Mouse (Mus musculus) forebrain, embryonic 12.5 days (tissue): ENCODE results near the gene Hbb-y. TPM values are rescaled to one million over a fixed set of nuclear protein-coding genes. Genes with fewer than 3 reads are reported as not detected.
A peak's percentile ranks its signal among the peaks of the same experiment; 100 is the strongest.

ENCODE experiments used
- ATAC-seq: fragments of 200-750 bp; cut with Nextera tagmentation; 2 replicates; pipeline ENCODE4 v1.8.0; 2017; ENCODE audit warnings: moderate TSS enrichment; ENCODE audit not compliant: low FRiP score
- H3K27ac ChIP-seq: fragments of 300-500 bp; sonication (generic); 2 replicates; pipeline ENCODE4 v1.5.1; 2016; ENCODE audit warnings: mild to moderate bottlenecking
- H3K27me3 ChIP-seq: fragments of 300-500 bp; sonication (generic); 2 replicates; pipeline ENCODE4 v1.6.1; 2016; ENCODE audit warnings: mild to moderate bottlenecking
- H3K36me3 ChIP-seq: fragments of 300-500 bp; sonication (generic); replicated peaks from 2 replicates; pipeline ENCODE4 v1.6.1; 2016; ENCODE audit warnings: mild to moderate bottlenecking
- H3K4me1 ChIP-seq: fragments of 300-500 bp; sonication (generic); 2 replicates; pipeline ENCODE4 v1.6.1; 2016
- H3K4me2 ChIP-seq: fragments of 300-500 bp; sonication (generic); 2 replicates; pipeline ENCODE4 v1.6.1; 2016; ENCODE audit warnings: mild to moderate bottlenecking, moderate library complexity
- H3K4me3 ChIP-seq: fragments of 300-500 bp; sonication (generic); replicated peaks from 2 replicates; pipeline ENCODE4 v1.5.1; 2016; ENCODE audit warnings: mild to moderate bottlenecking
- H3K9ac ChIP-seq: fragments of 300-500 bp; sonication (generic); 2 replicates; pipeline ENCODE4 v1.6.1; 2016; ENCODE audit warnings: mild to moderate bottlenecking
- H3K9me3 ChIP-seq: fragments of 300-500 bp; sonication (generic); 2 replicates; pipeline ENCODE4 v1.6.1; 2016
- WGBS: fragments of 180-500 bp; shearing (Covaris S2); methylation state at CpG from one replicate; pipeline ENCODE4 v1.1.7; 2016; 5-methylcytosine and 5-hydroxymethylcytosine counted together
- polyA plus RNA-seq: library from polyadenylated mRNA; unstranded; fragments of >200 nt; fragmentation: Nextera tagmentation; extraction: Ambion mirVana; gene quantifications from 2 replicates; pipeline ENCODE4 v1.2.1, GENCODE M21; 2016

Gene Hbb-y
- 6,398 and 8,559 TPM in 2 replicates for polyA plus RNA-seq

DNA sequence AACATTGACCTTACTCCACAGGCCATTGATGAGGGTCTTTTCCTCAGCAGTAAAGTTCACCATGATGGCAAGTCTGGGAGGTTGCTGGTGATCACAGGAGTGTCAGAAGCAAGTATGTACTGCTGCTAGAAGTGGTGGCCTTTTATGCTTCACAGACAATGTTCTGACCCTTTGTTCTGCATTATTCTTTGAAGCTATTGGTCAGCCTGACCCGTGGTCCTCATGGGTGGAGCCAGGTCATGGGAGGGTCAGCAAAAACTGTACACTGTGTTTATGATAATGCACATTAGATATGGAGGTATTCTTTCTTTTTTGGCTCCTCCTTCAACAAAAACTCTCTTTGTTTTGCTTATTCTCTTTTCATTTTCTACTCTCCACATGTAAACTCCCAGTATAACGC, at the start of gene Hbb-y:
Hbb-y (minus strand) TSS at position 127 of the 400 bp plus-strand sequence.
- H3K4me2 ChIP-seq, result no peak within 1 kb of the TSS
- no peaks in the 10 kb centered on the region for H3K9me3 ChIP-seq
- H3K27ac ChIP-seq, result no peak within 1 kb of the TSS
- no peak within 1 kb of the TSS for H3K4me3 ChIP-seq
- no peaks in the 10 kb centered on the region for H3K36me3 ChIP-seq
- H3K27me3 ChIP-seq, result no peaks in the 10 kb centered on the region
- no peak within 1 kb of the TSS for H3K9ac ChIP-seq
- WGBS, result 76% methylated on average over 2 of the region's 2 CpGs
- H3K4me1 ChIP-seq, result no peaks in the 10 kb centered on the region
- ATAC-seq, result 0 out of 2 replicates have a peak, but pooled peaks have one; percentile 36

DNA sequence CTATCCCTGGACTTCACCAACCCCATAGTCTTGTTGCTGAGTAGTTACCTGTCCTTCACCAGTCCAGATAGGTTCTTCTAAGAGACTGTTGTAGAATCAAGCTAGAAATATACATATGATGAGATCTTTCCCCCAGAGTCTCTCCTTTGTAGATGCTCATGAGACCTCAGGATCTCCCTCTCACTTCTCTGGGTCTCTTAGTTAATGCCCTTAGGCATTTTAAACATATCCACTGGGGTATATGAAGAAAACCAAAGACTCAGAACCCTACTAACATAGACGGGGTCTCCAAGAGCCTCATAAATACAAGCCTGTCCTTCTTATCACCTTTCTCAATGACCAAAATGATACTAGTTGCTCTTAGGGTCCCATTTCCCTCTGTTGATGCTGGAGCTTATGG, 41.4 kb upstream of the Hbb-y start, which contains the start of gene Olfr64:
Olfr64 (minus strand) TSS at position 101 of the 400 bp plus-strand sequence.
- no peak within 1 kb of the TSS for H3K27ac ChIP-seq
- no peaks in the 10 kb centered on the region for H3K36me3 ChIP-seq
- H3K9me3 ChIP-seq, result no peaks in the 10 kb centered on the region
- H3K9ac ChIP-seq, result no peak within 1 kb of the TSS
- WGBS, result 78% methylated on average over 1 of the region's 1 CpGs
- no peaks in the 10 kb centered on the region for H3K27me3 ChIP-seq
- H3K4me1 ChIP-seq, result no peaks in the 10 kb centered on the region
- H3K4me2 ChIP-seq, result no peak within 1 kb of the TSS
- no peak within 1 kb of the TSS for H3K4me3 ChIP-seq
- no peak for ATAC-seq

DNA sequence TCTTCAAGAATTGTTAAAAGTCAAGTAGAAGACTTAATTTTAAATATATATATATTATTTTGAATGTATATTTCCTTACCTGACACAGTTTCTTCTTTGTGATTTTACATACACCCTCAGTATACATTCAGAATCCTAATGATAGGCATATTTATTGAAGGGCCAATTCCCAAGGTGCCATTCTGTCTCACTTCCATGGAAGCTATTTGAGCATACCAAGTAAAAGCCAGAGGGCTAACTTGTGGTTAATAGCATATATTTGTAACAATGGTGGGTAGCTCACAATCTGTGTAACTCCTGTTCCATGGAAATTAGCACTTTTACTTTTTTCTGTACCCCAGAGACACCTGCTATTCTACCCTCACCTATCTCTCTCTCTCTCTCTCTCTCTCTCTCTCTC, 33.1 kb upstream of the Hbb-y start, which contains the start of gene Olfr66:
Olfr66 (minus strand) TSS at position 101 of the 400 bp plus-strand sequence.
- H3K9ac ChIP-seq, result no peak within 1 kb of the TSS

DNA sequence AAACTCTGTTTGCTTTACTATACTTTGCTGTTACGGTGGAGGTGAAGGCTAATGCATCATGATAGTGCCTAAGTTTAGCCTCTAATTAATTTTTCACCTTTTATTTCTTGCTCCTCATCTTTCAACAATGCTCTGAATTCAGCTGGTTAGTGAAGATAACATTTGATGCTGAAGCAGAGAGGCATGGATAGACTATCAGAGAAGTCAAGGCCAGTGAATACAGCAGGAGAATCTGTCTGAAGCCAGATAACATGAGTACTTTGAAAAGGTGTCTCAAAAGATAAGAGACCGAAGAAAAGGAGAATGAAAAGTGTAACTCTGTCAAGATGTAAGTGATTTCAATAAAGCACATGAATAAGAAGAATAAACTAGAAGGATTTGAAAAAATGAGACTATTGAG, 24.1 kb upstream of the Hbb-y start:
- Histone ChIP-seq H3K9me3 (no peaks in the 10 kb centered on the region), H3K36me3 (no peaks in the 10 kb centered on the region), H3K4me1 (no peaks in the 10 kb centered on the region), H3K4me3 (no peak overlapping the region), H3K9ac (no peak overlapping the region), H3K4me2 (no peak overlapping the region), H3K27me3 (no peaks in the 10 kb centered on the region), H3K27ac (no peak overlapping the region)
- no peak for ATAC-seq
- WGBS, result 85% methylated on average over 2 of the region's 2 CpGs

More for the DNA sequence above, 33.1 kb upstream of the Hbb-y start, which contains the start of gene Olfr66:
- H3K4me3 ChIP-seq, result no peak within 1 kb of the TSS
- no peaks in the 10 kb centered on the region for H3K27me3 ChIP-seq
- H3K4me1 ChIP-seq, result no peaks in the 10 kb centered on the region
- no peaks in the 10 kb centered on the region for H3K36me3 ChIP-seq
- H3K27ac ChIP-seq, result no peak within 1 kb of the TSS
- ATAC-seq, result no peak
- no peaks in the 10 kb centered on the region for H3K9me3 ChIP-seq
- no peak within 1 kb of the TSS for H3K4me2 ChIP-seq

DNA sequence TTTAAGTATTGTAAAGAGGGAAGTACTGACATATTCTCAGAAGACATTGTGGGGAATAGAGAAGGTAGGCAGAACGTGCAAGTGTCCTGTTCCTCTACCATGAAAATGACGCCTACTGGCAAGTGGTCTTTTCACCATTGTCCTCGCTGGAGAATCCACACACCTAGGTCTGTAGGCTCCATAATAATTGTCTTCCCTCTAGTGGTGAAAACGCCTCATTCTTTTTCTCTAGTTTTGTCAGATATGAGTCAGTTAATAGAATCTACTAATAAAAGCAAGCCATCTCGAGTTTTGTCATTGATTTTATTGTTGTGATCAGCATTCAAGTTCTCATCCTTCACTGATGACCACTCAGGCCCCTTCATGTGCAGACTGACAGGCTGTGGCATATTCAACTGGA, 21.4 kb upstream of the Hbb-y start:
- Histone ChIP-seq H3K36me3 (no peaks in the 10 kb centered on the region), H3K9me3 (no peaks in the 10 kb centered on the region), H3K4me2 (no peak overlapping the region), H3K9ac (no peak overlapping the region), H3K27me3 (no peaks in the 10 kb centered on the region), H3K4me3 (no peak overlapping the region), H3K27ac (no peak overlapping the region), H3K4me1 (no peaks in the 10 kb centered on the region)
- ATAC-seq, result no peak
- 62% methylated on average over 5 of the region's 5 CpGs for WGBS

DNA sequence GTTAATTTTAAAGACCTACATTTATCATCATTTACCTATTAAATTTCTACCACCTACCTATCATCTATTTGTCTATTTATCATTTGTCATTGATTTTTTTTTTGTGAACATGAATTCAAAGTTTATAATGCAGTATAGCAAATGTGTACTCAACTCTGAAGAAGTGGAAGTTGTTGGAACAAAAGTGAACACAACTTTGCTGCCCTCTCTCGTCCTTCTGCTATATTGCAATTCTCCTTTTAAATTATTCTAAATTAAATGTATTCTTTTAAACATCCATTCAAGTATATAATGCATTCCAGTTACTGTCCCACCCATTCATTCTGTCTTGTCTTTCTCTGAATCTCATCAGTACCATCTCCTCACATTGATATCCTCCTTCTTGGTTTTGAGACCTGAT, 20.0 kb upstream of the Hbb-y start:
- no peak overlapping the region for H3K4me2 ChIP-seq
- no peaks in the 10 kb centered on the region for H3K9me3 ChIP-seq
- no peak overlapping the region for H3K4me3 ChIP-seq
- H3K4me1 ChIP-seq, result no peaks in the 10 kb centered on the region
- H3K36me3 ChIP-seq, result no peaks in the 10 kb centered on the region
- WGBS, result 10% methylated on average over 1 of the region's 1 CpGs
- no peak overlapping the region for H3K27ac ChIP-seq
- ATAC-seq, result no peak; the same call in 1 of the 2 replicates
- H3K27me3 ChIP-seq, result no peaks in the 10 kb centered on the region
- no peak overlapping the region for H3K9ac ChIP-seq

DNA sequence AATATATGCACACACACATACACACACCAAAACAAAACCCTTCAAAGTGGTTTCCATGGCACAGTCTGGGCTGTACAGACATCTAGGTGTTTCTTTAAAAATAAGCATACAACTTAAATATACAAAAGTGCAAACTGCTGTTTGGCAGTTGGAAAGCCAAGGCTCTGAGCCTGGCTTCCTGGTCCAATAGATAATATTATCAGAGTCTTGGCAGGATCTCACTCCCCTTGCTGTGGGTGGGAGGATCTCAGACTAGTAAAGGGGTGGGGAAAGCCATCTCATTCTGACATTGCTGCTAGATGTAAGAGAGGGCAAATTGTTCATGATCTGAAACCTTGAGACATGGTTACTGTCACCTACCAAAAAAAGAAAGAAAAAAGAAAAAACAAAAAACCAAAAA, 17.7 kb upstream of the Hbb-y start:
- ATAC-seq, result no peak
- Histone ChIP-seq H3K9me3 (no peaks in the 10 kb centered on the region), H3K4me1 (no peaks in the 10 kb centered on the region), H3K27ac (no peak overlapping the region), H3K27me3 (no peaks in the 10 kb centered on the region), H3K4me2 (no peak overlapping the region), H3K36me3 (no peaks in the 10 kb centered on the region), H3K9ac (no peak overlapping the region), H3K4me3 (no peak overlapping the region)

DNA sequence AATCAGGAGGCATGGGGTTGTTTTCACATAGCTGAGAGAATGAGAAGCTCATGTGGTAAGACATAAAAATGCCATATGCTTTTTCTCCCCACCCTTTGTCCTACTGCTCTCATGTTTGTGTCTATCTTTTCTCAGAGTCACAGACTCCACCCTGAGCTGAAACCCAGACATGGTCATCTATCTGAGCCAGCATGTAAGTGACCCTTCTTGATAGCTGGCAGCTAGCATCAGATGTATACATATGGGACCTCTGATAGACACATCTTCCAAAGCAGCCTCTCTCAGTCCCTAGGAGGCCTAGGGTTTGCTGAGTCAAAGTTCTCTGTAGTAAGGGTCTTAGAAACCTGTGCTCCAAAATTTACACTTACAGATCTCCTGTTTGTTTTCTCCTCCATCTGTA, 12.7 kb upstream of the Hbb-y start:
- Histone ChIP-seq H3K9ac (no peak overlapping the region), H3K27me3 (no peaks in the 10 kb centered on the region), H3K4me1 (no peaks in the 10 kb centered on the region), H3K27ac (no peak overlapping the region), H3K4me3 (no peak overlapping the region), H3K4me2 (no peak overlapping the region), H3K9me3 (no peaks in the 10 kb centered on the region), H3K36me3 (no peaks in the 10 kb centered on the region)
- no peak for ATAC-seq

DNA sequence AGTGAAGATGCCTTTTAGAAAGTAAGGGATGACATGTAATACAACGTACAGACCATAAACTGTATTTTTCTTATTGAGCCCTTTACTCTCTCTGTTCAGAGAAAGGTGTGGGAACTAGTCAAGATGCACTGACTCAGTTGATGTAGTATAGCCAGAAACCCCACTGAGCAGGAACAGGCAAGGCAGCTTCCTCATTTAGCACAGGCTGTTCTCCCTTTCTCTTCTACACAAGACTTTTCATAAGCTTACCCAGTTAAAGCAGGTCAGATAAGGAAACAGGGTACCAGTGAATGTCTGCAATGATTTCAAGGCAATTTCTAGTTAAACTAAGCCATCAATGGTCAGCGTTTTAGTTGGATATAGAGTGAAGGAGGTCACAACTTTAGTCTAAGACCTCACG, 8.5 kb upstream of the Hbb-y start:
- no peak overlapping the region for H3K4me2 ChIP-seq
- H3K9me3 ChIP-seq, result no peaks in the 10 kb centered on the region
- no peak overlapping the region for H3K9ac ChIP-seq
- no peak for ATAC-seq
- 79% methylated on average over 3 of the region's 3 CpGs for WGBS
- H3K4me3 ChIP-seq, result no peak overlapping the region
- no peaks in the 10 kb centered on the region for H3K4me1 ChIP-seq
- H3K36me3 ChIP-seq, result no peaks in the 10 kb centered on the region
- H3K27ac ChIP-seq, result no peak overlapping the region
- H3K27me3 ChIP-seq, result no peaks in the 10 kb centered on the region

DNA sequence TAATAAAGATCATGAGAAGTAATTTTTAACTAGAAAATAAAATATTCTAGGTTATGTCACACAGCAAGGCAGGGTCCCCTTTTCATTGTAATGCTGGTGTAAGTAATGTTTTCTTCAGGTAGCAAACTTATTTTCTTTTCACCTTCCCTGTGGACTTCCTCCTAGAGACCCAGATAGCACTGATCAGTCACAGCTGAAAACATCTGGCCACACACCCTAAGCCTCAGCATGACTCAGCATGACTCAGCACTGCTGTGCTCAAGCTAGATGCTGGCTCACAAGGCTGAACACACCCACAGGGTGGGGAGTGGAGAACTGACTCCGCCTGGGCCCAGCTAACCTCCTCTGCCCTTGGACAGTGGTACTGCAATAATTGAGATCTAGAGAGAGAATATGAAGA, 7.8 kb upstream of the Hbb-y start:
- Histone ChIP-seq H3K4me3 (no peak overlapping the region), H3K9ac (no peak overlapping the region), H3K36me3 (no peaks in the 10 kb centered on the region), H3K4me1 (no peaks in the 10 kb centered on the region), H3K9me3 (no peaks in the 10 kb centered on the region), H3K4me2 (no peak overlapping the region), H3K27ac (no peak overlapping the region), H3K27me3 (no peaks in the 10 kb centered on the region)
- ATAC-seq, result no peak
- WGBS, result 48% methylated on average over 1 of the region's 1 CpGs

DNA sequence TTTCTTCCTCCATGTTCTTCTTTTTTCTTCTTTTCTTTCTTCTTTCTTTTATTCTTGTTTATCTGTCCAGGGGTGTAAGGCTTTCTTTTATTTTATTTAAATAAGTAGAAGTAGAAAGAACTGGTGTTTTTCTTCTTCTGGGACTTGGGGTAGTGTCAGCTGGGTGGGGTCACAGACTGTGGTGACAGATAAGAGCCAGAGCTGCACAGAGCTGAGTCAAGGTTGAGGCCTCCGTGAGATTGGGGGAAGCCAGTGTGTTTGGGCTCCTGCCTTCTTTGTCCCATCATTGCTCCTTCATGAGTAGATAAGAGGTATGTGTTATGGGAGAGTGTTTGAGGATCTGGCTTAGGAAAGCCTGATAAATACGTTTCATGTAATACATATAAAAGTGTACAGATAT, 6.1 kb upstream of the Hbb-y start:
- Histone ChIP-seq H3K4me3 (no peak overlapping the region), H3K27me3 (no peaks in the 10 kb centered on the region), H3K4me2 (no peak overlapping the region), H3K4me1 (no peaks in the 10 kb centered on the region), H3K9ac (no peak overlapping the region), H3K36me3 (no peaks in the 10 kb centered on the region), H3K9me3 (no peaks in the 10 kb centered on the region), H3K27ac (no peak overlapping the region)
- peak; percentile 36; the same call in 1 of the 2 replicates for ATAC-seq
- 85% methylated on average over 2 of the region's 2 CpGs for WGBS

DNA sequence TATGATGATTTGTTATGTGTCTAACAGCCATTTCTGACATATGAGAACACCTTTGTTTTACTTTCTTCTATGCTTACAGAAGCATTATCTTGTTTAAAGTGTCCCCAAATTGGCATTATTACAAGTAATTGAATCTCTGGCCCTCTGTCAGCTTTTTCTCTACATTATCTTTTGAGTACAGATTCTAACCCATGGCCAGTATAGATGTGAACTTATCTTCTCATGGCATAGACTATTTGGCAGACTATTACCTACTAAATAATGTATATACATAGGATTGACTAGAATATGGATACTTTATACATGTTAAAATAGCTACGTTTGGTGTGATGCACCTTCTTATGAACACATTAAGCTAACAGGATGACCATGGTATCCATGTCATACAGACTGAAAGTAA, 1.7 kb upstream of the Hbb-y start:
- no peak overlapping the region for H3K4me2 ChIP-seq
- H3K27me3 ChIP-seq, result no peaks in the 10 kb centered on the region
- H3K9me3 ChIP-seq, result no peaks in the 10 kb centered on the region
- H3K27ac ChIP-seq, result no peak overlapping the region
- no peaks in the 10 kb centered on the region for H3K4me1 ChIP-seq
- no peak for ATAC-seq
- H3K36me3 ChIP-seq, result no peaks in the 10 kb centered on the region
- 65% methylated on average over 1 of the region's 1 CpGs for WGBS
- H3K9ac ChIP-seq, result no peak overlapping the region
- no peak overlapping the region for H3K4me3 ChIP-seq

DNA sequence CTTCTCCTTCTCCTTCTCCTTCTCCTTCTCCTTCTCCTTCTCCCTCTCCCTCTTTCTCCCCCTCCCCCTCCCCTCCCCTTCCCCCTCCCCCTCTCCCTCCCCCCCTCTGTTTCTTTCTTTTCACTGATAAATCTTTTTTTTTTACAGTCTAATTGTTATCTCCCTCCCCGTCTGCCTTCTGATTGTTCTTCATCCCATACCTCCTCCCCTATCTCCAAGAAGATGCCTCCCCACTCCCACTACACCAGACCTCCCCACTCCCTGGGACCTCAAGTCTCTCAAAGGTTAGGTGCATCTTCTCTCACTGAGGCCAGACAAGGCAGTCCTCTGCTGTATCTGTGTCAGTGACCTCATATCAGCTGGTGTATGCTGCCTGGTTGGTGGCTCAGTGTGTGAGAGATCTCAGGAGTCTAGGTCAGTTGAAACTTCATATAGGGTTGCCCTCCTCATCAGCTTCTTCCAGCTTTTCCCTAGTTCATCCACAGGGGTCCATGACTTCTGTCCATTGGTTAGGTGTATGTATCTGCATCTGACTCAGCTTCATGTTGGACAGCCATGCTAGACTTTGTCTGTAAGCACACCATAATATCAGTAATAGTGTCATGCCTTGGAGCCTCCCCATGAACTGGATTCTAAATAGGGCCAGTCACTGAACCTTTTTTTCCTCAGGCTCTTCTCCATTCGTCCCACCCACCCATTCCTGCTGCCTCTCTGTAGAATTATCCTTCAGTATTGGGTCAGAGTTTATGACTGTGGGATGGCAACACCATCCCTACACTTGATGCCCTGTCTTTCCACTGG, 8.3 kb downstream of the Hbb-y start:
- no peaks in the 10 kb centered on the region for H3K4me1 ChIP-seq
- no peak overlapping the region for H3K27ac ChIP-seq
- ATAC-seq, result no peak
- H3K9me3 ChIP-seq, result no peaks in the 10 kb centered on the region
- no peak overlapping the region for H3K4me2 ChIP-seq
- no peak overlapping the region for H3K9ac ChIP-seq
- WGBS, result 67% methylated on average over 1 of the region's 2 CpGs
- H3K4me3 ChIP-seq, result no peak overlapping the region
- no peaks in the 10 kb centered on the region for H3K36me3 ChIP-seq
- no peaks in the 10 kb centered on the region for H3K27me3 ChIP-seq
